Mouse (Mus musculus) cerebellum, adult 2 months (tissue): ENCODE measurements around the gene Alyref2. TPM values are rescaled to one million over a fixed set of nuclear protein-coding genes. Genes with fewer than 3 reads are reported as not detected.
A peak's percentile ranks its signal among the peaks of the same experiment; 100 is the strongest.

Experiments used
- DNase-seq, 2 experiments: peaks; one replicate each; pipeline ENCODE4 v3.0.0; 2021
- H3K27ac ChIP-seq: fragments of 200-500 bp; 2 replicates; pipeline ENCODE4 v1.5.1; 2012; ENCODE audit warnings: low read length, control low read depth, inconsistent platforms; ENCODE audit not compliant: insufficient read depth
- H3K27me3 ChIP-seq: fragments of 200-500 bp; 2 replicates; pipeline ENCODE4 v1.6.1; 2012; ENCODE audit warnings: inconsistent platforms, mild to moderate bottlenecking, low read length, moderate library complexity; ENCODE audit not compliant: control insufficient read depth, insufficient read depth
- H3K4me1 ChIP-seq: fragments of 200-500 bp; 2 replicates; pipeline ENCODE4 v1.6.1; 2011; ENCODE audit warnings: low read length; ENCODE audit not compliant: control insufficient read depth, insufficient read depth
- H3K4me3 ChIP-seq: fragments of 200-500 bp; replicated peaks from 2 replicates; pipeline ENCODE3; 2011; ENCODE audit warnings: mild to moderate bottlenecking, low read depth, low read length, control low read depth; ENCODE audit not compliant: insufficient read depth
- CTCF ChIP-seq: fragments of 200-500 bp; IDR thresholded peaks from 2 replicates; pipeline ENCODE4 v1.5.1; 2011; ENCODE audit warnings: low read depth, mild to moderate bottlenecking, control low read depth, low read length, moderate library complexity, borderline replicate concordance; ENCODE audit not compliant: insufficient read depth
- POLR2A ChIP-seq: fragments of 200-500 bp; IDR thresholded peaks from 2 replicates; pipeline ENCODE4 v1.6.1; 2011; ENCODE audit warnings: low read length, control low read depth, borderline replicate concordance; ENCODE audit not compliant: insufficient read depth
- WGBS: fragments of 180-500 bp; shearing (Covaris S2); methylation state at CpG from one replicate; pipeline ENCODE4 v1.1.7; 2018; 5-methylcytosine and 5-hydroxymethylcytosine counted together
- polyA plus RNA-seq: library from polyadenylated mRNA; depleted of rRNA; stranded (reverse); fragments of >200 nt; gene quantifications from 2 replicates; pipeline ENCODE4 v1.2.3, GENCODE M21; 2012; rRNA removed

Alyref2 gene
- 7.5 and 7.6 TPM in 2 replicates for polyA plus RNA-seq

DNA sequence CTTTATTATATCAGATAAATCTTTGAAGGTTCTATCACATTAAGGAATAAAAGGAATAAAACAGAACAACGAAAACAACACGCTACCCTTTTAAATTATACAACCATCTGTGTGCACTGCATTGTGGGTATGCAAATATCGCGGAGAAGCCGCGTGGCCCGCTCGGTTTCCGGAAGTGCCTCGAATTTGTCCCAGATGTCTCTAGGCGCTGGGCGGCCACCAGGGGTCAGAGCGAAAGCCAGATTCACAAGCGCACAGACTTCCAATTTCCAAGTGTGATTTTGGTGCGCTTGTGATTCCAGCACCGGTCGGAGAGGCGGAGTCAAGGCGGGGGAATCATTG is at the start of gene Alyref2:
Gene Alyref2 (plus strand): TSS at position 229 of the 342 bp plus-strand sequence.
- peak within 1 kb of the TSS; percentile 59 for H3K4me3 ChIP-seq
- peak; percentile 57 for TF ChIP-seq CTCF
- 0 out of 2 replicates have a peak, but pooled peaks have one; percentile 22 for TF ChIP-seq POLR2A
- DNase-seq: peak; percentile 89 to 90
- WGBS: under 1% methylated on average over 19 of the region's 19 CpGs
- H3K27ac ChIP-seq: no peak within 1 kb of the TSS; the same call in 1 of the 2 replicates
- no peaks in the 10 kb centered on the region for H3K4me1 ChIP-seq
- no peaks in the 10 kb centered on the region for H3K27me3 ChIP-seq

DNA sequence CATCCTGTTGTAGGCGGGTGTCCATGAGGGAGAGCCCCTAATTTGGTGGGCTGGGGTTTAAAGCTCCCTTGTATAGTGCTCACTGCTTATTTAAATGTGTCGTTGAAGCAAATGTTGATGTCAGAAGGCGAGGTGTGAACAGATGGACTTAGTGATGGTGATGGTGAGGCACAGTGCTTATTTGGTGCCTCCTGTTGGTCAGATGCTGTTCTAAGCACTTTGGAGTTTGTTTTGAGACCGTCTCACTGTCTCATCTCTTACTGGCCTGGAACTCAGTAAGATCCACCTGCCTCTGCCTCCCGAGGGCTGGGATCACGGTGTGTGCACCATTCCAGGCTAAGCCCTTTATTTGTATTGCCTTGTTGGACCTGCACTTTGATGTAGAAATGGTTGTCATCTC is 48.4 kb upstream of the Alyref2 start:
- 84% methylated on average over 6 of the region's 6 CpGs for WGBS

DNA sequence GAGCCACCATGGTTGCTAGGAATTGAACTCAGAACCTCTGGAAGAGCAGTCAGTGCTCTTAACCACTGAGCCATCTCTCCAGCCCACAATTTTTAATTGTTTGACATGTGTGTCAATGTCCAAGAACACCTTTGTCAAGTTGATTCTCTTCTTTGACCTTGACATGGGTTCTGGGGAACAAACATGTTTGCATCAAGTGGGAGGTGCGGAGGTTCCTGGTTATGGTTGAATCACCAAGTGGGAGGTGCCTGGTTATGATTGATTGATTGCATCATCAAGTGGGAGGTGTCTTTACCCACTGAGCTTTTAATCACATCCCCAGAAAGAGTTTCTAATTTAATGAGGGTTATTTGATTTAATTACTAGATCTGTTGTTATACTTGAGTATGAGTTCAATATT is 45.7 kb upstream of the Alyref2 start:
- DNase-seq: no peak
- no peak overlapping the region for H3K27ac ChIP-seq
- H3K27me3 ChIP-seq: no peaks in the 10 kb centered on the region
- 98% methylated on average over 1 of the region's 1 CpGs for WGBS
- no peaks in the 10 kb centered on the region for H3K4me1 ChIP-seq
- no peak overlapping the region for H3K4me3 ChIP-seq
- TF ChIP-seq CTCF (no peak), POLR2A (no peak)

More for the DNA sequence above, 48.4 kb upstream of the Alyref2 start:
- Histone ChIP-seq H3K27me3 (no peaks in the 10 kb centered on the region), H3K4me1 (no peaks in the 10 kb centered on the region), H3K27ac (no peak overlapping the region), H3K4me3 (no peak overlapping the region)
- no peak for DNase-seq
- no peak for TF ChIP-seq POLR2A
- TF ChIP-seq CTCF: no peak

DNA sequence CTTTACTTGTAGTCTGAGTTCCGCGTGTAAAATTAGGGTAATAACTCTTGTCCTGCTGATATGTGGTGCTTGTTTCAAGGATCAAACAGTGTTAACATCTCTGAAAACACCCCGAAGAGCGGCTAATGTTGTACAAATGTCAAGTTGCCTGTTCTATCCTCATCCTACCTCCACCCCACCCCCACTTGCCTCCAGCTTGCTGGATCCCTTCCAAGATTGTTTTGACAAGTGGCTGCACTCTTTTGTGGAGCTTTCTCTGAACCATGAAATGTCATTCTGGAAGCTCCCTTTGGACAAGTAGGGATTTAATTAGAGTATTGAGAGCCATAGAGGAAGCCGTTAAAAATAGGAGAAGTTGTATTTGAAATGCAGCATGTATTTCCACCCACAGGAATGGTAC is 43.5 kb upstream of the Alyref2 start:
- Histone ChIP-seq H3K4me3 (no peak overlapping the region), H3K27ac (no peak overlapping the region), H3K4me1 (no peaks in the 10 kb centered on the region), H3K27me3 (no peaks in the 10 kb centered on the region)
- TF ChIP-seq POLR2A (no peak), CTCF (no peak)
- DNase-seq: no peak
- WGBS: 16% methylated on average over 5 of the region's 5 CpGs

DNA sequence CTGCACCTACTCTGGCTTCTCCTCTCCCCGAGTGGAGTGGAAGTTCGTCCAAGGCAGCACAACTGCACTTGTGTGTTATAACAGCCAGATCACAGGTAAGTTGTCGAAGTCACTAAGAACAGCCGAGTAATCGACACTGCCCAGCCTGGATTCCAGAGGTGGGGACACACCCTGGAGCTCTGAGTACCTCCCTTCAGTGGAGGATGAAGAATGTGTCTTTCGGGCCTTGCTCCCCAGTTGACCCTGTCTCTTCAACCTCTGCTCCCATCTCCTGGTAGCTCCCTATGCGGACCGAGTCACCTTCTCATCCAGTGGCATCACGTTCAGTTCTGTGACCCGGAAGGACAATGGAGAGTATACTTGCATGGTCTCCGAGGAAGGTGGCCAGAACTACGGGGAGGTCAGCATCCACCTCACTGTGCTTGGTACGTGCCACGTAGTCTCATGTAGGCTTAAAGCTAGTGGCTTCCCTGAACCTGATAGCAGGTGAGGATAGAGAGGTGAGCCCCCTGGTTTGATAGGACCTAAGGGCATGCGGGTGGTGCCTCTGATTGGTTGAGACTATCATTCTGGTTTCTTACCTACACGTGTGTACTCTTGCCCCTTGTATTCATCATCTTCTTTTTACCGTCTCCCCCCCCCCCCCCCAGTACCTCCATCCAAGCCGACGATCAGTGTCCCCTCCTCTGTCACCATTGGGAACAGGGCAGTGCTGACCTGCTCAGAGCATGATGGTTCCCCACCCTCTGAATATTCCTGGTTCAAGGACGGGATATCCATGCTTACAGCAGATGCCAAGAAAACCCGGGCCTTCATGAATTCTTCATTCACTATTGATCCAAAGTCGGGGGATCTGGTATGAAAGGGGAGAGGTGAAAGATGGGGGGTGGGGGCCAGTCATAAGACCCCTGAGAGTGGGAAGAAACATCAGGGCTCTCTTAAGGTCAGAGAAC is 42.5 kb upstream of the Alyref2 start:
- Histone ChIP-seq H3K27me3 (no peaks in the 10 kb centered on the region), H3K4me1 (no peaks in the 10 kb centered on the region), H3K4me3 (no peak overlapping the region), H3K27ac (no peak overlapping the region)
- WGBS: 90% methylated on average over 22 of the region's 22 CpGs
- no peak for TF ChIP-seq CTCF
- TF ChIP-seq POLR2A: no peak
- no peak for DNase-seq

DNA sequence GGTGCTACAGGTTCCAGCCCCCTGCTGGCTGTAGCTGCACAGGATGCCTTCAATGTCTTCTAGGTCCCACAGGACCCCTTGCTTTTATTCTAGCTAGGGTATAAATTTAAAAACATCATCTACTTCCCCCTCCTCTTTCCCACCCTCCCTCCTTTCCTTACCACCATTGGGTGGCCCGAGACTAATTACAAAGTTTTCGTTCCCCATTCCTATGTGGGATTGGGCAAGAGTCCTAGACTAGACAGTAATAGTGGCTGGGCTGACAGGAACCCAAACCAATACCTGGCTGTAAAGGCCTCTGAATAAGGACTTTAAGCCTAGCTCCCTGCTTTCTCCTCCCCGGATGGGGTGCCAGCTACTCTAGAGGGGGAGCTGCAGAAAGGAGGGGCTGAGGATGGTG is 40.1 kb upstream of the Alyref2 start:
- WGBS: 94% methylated on average over 3 of the region's 3 CpGs
- Histone ChIP-seq H3K4me1 (no peaks in the 10 kb centered on the region), H3K4me3 (no peak overlapping the region), H3K27ac (no peak overlapping the region), H3K27me3 (no peaks in the 10 kb centered on the region)
- no peak for TF ChIP-seq CTCF
- TF ChIP-seq POLR2A: no peak
- DNase-seq: no peak

DNA sequence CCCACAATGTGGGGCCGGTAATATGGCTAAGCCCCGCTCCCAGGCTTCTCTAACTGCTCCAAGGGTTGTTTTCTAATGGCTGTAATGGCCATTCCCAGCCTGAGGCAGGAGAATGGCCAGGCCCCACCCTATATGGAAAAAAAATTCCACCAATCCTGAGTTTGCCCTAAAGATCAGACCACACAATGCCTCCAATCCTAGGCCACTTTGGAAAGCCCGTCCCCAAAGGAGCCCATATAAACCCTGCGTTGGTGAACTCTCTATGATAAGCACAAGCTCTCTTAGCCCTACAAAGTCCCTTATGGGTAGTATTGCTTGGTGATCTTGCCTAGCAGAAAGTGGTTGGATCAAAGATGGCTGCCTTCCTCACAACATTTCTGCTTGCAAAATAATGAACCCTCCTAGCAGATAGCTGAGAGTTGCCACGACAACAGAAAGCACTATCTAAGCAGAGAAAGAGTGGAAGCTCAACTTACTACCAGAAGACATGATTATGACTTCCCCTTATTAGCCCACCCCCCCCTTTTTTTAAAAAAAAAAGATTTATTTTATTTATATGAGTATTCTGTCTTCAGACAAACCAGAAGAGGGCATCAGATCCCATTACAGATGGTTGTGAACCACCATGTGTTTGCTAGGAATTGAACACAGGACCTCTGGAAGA is 37.4 kb upstream of the Alyref2 start:
- H3K4me1 ChIP-seq: no peaks in the 10 kb centered on the region
- no peak for DNase-seq
- no peak overlapping the region for H3K27ac ChIP-seq
- TF ChIP-seq POLR2A (no peak), CTCF (no peak)
- H3K27me3 ChIP-seq: no peaks in the 10 kb centered on the region
- 87% methylated on average over 5 of the region's 5 CpGs for WGBS
- H3K4me3 ChIP-seq: no peak overlapping the region
